Mouse (Mus musculus) Patski (cell line): Measurements from ENCODE around the gene Zfp746. TPM values are rescaled to one million over a fixed set of nuclear protein-coding genes. Genes with fewer than 3 reads are reported as not detected.
A peak's percentile ranks its signal among the peaks of the same experiment; 100 is the strongest.

Experiments used
- ATAC-seq: fragments of 100-300 bp; one replicate; pipeline ENCODE4 v1.8.0; 2021
- CTCF ChIA-PET: fragments of 350-600 bp; sonication (Branson Sonifier 250); formaldehyde crosslinking; loops from one replicate; lab custom pipeline; 2022; ENCODE audit warnings: inconsistent platforms; lab: Charles Lee
- POLR2A ChIA-PET: fragments of 350-600 bp; sonication (Branson Sonifier 250); formaldehyde crosslinking; loops from one replicate; lab custom pipeline; 2022; ENCODE audit warnings: antibody characterized with exemption, inconsistent platforms; lab: Charles Lee
- DNase-seq: peaks from one replicate; pipeline ENCODE4 v3.0.0-alpha.2; 2011; ENCODE audit warnings: low read depth, low spot score
- H3K27me3 ChIP-seq: fragments of 371-371 bp; one replicate; pipeline ENCODE4 v1.5.1; 2021
- CTCF ChIP-seq: fragments of 100-300 bp; IDR thresholded peaks from one replicate; pipeline ENCODE4 v1.5.1; 2021
- in situ Hi-C: fragments of 300-500 bp; cut with MboI; formaldehyde crosslinking; loops from 3 replicates; pipeline ENCODE4 v1.11.1; 2018; ENCODE audit warnings: low pct_unique_long_range_greater_than_20kb, mixed read lengths
- polyA plus RNA-seq: library from polyadenylated mRNA; unstranded; gene quantifications from one replicate; pipeline ENCODE4 v1.2.3, GENCODE M21; 2021

Zfp746 gene
- polyA plus RNA-seq, 1 experiment from 2014 or later: 27.9 TPM

- no peaks in the 10 kb centered on the region for H3K27me3 ChIP-seq
- no peak for ATAC-seq
- no peak for DNase-seq
- in situ Hi-C loops: no loop called here
- CTCF ChIA-PET: interaction anchor here (1.0 to 1.4 kb wide), 2 partner anchors 16 to 68 kb away, joined by 3 to 5 read pairs; no protein-coding TSS in a partner anchor
- POLR2A ChIA-PET: interaction anchor here (0.6 kb wide), 1 partner anchor 9 kb away, joined by 3 read pairs; no protein-coding TSS in a partner anchor
- TF ChIP-seq CTCF: no peak
These were observed 39.3 kb downstream of the Zfp746 start for GRCm38 (mm10) chr6:48047114-48047449.

GRCm38 (mm10) chr6:48032661-48033060 lies 53.7 kb downstream of the Zfp746 start:
- TF ChIP-seq CTCF: no peak
- ATAC-seq: no peak
- ChIA-PET CTCF (interaction anchor here (1.9 kb wide), 1 partner anchor 54 kb away, joined by 7 read pairs; no protein-coding TSS in a partner anchor), POLR2A (no interaction called here)
- in situ Hi-C loops: no loop called here
- H3K27me3 ChIP-seq: no peaks in the 10 kb centered on the region
- DNase-seq: no peak

DNA sequence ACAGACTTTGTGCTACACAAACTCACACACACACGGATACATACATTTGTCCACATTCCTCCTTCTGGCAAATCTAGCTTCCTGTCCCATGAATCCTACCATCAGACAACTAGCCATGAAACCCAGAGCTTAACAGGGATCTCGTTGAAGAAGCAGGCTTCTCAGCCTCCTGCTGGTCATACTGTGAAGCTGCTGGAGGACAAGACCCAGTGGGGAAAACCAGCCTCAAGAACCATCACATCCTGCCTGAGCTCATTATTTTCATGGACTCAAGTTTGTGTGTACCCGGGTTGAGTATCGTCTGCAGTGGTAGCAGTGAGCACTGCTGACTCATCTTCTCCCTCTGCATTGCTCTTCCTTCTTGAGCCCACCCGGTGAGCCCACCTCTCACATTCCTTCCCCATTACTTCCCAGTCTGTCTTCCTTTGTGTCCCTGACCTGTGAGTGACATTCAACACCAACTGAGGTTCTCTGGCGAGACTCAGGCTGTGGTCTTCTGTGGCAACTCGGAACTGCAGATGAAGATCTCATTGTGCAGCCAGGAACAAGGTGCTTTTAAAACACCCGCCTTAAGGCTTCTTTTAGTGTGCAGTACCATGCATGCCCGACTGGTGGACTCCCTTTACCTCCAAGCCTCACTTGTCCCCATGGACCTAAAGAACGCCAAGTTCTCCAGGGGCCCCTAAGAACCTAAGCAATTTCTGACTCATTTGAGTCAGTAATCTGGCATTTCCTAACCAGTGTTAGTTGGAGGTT lies 60.3 kb downstream of the Zfp746 start:
- ChIA-PET POLR2A (no interaction called here), CTCF (interaction anchor here (1.5 kb wide), 1 partner anchor 29 kb away, joined by 5 read pairs; no protein-coding TSS in a partner anchor)
- DNase-seq (no peak), ATAC-seq (no peak)
- in situ Hi-C loops: no loop called here
- TF ChIP-seq CTCF: no peak
- no peaks in the 10 kb centered on the region for H3K27me3 ChIP-seq

DNA sequence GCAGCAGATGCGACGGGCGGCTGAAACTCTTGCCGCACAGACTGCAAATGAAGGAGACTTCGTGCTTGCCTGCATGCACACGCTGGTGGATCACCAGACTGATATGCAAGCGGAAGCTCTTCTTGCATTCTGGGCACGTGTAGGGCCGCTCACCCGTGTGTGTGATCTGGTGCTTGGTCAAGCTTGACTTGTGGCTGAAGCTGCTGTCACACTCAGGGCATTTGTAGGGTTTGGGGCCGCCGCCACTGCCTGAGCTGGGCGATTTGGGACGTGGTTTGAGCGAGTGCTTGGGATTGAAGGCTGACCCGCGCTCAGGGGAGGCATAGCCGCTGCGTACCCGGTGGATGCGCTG lies 61.4 kb downstream of the Zfp746 start:
- ATAC-seq (no peak), DNase-seq (no peak)
- ChIA-PET POLR2A (interaction anchor here (0.5 kb wide), 1 partner anchor 97 kb away, joined by 3 read pairs; no protein-coding TSS in a partner anchor), CTCF (interaction anchor here (1.5 kb wide), 1 partner anchor 27 kb away, joined by 5 read pairs; no protein-coding TSS in a partner anchor)
- in situ Hi-C loops: no loop called here
- no peak for TF ChIP-seq CTCF
- no peaks in the 10 kb centered on the region for H3K27me3 ChIP-seq

DNA sequence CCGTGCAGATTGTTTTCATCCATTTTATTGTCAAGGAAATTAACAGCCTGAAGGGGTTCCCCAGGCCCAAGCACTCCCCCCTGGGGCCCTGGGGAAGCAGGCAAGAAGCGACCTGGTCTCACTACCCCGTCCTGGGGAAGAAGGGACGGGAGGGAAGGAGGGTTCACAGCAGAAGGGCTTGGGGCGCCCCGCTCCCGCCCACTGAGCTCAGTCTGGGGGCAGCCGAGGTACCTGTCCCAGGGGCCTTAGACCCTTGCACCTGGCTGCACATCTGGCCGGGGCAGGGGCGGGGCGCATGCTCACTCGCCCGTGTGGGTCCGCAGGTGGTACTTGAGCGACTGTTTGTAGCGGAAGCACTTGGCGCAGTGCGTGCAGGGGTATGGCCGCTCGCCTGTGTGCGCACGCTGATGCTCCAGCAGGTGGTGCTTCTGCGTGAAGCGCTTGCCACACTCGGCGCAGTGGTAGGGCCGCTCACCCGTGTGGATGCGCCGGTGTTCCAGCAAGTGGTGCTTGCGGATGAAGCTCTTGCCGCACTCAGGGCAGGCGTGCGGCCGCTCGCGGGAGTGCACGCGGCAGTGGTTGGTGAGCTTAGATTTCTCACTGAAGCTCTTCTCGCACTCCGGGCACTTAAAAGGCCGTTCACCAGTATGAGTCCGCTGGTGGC lies 61.9 kb downstream of the Zfp746 start:
- ChIA-PET CTCF (interaction anchor here (1.5 kb wide), 1 partner anchor 27 kb away, joined by 5 read pairs; no protein-coding TSS in a partner anchor), POLR2A (interaction anchor here (0.5 kb wide), 1 partner anchor 96 kb away, joined by 3 read pairs; no protein-coding TSS in a partner anchor)
- H3K27me3 ChIP-seq: no peaks in the 10 kb centered on the region
- DNase-seq (no peak), ATAC-seq (no peak)
- no peak for TF ChIP-seq CTCF
- in situ Hi-C loops: no loop called here

DNA sequence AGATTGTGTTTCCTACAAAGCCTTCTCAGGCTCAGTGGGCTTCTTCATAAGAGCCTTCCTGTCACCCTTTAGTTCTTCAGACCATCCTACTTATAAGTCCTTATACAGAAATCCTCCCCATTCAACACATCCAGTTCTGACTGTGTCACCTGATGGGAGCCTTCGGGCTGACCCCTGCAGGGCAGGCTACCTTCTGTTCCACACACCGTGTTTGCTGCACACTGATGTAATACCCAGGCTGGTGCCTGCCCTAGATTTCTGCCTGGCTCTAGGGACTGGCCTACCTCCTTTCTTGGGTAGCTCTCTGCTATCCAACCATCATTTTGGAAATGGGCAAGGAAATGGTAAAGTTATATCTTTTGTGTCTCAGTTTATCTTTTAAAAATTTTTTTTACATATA lies 63.7 kb downstream of the Zfp746 start:
- no peaks in the 10 kb centered on the region for H3K27me3 ChIP-seq
- CTCF ChIA-PET: no interaction called here
- no peak for TF ChIP-seq CTCF
- POLR2A ChIA-PET: no interaction called here
- ATAC-seq: no peak
- no peak for DNase-seq
- in situ Hi-C loops: no loop called here

GRCm38 (mm10) chr6:48021678-48022077 lies 64.7 kb downstream of the Zfp746 start:
- in situ Hi-C loops: no loop called here
- no peak for TF ChIP-seq CTCF
- DNase-seq (no peak), ATAC-seq (no peak)
- ChIA-PET POLR2A (no interaction called here), CTCF (interaction anchor here (1.3 kb wide), 1 partner anchor 8 kb away, joined by 3 read pairs; no protein-coding TSS in a partner anchor)
- no peaks in the 10 kb centered on the region for H3K27me3 ChIP-seq

- ChIA-PET CTCF (interaction anchor here (1.0 kb wide), 1 partner anchor 41 kb away, joined by 3 read pairs; no protein-coding TSS in a partner anchor), POLR2A (interaction anchor here (1.2 kb wide), 1 partner anchor 15 kb away, joined by 3 read pairs; no protein-coding TSS in a partner anchor)
- no peaks in the 10 kb centered on the region for H3K27me3 ChIP-seq
- in situ Hi-C loops: no loop called here
- peak; percentile 74 for ATAC-seq
- TF ChIP-seq CTCF: no peak
- DNase-seq: no peak
These were observed 66.4 kb downstream of the Zfp746 start for GRCm38 (mm10) chr6:48020006-48020405.

- ChIA-PET POLR2A (no interaction called here), CTCF (interaction anchor here (0.6 to 2.2 kb wide), 8 partner anchors 12 to 64 kb away, joined by 3 to 10 read pairs (median 3); partner anchors contain the start of gene Zfp956)
- no peaks in the 10 kb centered on the region for H3K27me3 ChIP-seq
- no peak for TF ChIP-seq CTCF
- ATAC-seq: no peak
- no peak for DNase-seq
- in situ Hi-C loops: no loop called here
These were observed 69.6 kb downstream of the Zfp746 start for GRCm38 (mm10) chr6:48016841-48017240.

DNA sequence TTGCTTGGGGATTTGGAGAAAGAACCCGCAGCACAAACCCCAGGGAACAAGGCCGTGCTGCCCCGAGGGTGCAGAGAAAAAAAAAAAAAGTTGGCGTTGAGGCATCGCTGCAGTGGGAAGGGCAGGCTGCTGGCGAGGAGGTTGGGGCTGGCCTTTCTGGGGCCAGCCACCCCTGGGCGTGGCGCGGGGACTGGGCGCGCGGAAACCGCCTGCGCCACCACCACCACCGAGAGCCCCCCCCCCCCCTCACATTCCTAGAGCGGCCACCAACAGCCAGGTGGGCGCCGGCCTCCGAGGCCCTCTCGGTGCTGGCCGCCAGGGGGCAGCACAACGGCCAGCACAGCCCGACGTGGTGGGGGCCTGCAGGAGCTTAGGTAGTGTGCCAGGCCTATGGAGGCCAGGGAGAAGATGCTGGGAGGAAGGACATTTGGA lies 70.3 kb downstream of the Zfp746 start:
- TF ChIP-seq CTCF: peak; percentile 95
- CTCF ChIA-PET: interaction anchor here (0.6 to 2.2 kb wide), 7 partner anchors 12 to 63 kb away, joined by 3 to 10 read pairs (median 3); partner anchors contain the start of gene Zfp956
- DNase-seq (no peak), ATAC-seq (no peak)
- no peaks in the 10 kb centered on the region for H3K27me3 ChIP-seq
- POLR2A ChIA-PET: no interaction called here
- in situ Hi-C loops: no loop called here

Other genes starting within 250 kb of the Zfp746 start
- 9.5 TPM for gene Zfp282, start 209.4 kb downstream of the Zfp746 start, polyA plus RNA-seq
- gene Zfp212, start 166.1 kb downstream of the Zfp746 start, polyA plus RNA-seq: 17.7 TPM
- gene Zfp956, start 133.2 kb downstream of the Zfp746 start, polyA plus RNA-seq: 6.2 TPM
- gene Zfp777, start 37.7 kb downstream of the Zfp746 start, polyA plus RNA-seq: 36.1 TPM